Mouse (Mus musculus) inflammation-experienced regulatory T-cells, adult 6 months (primary cell): Measurements from ENCODE around the gene Rpn1. TPM values are rescaled to one million over a fixed set of nuclear protein-coding genes. Genes with fewer than 3 reads are reported as not detected.

ENCODE experiments used
- ATAC-seq: one replicate; pipeline ENCODE4 v1.8.0; 2017
- polyA plus RNA-seq, 3 experiments: library from polyadenylated mRNA; unstranded; fragments of 100-300 nt; shearing (Covaris generic); gene quantifications; one replicate each; pipeline ENCODE4 v1.2.1; 2017

Gene Rpn1
- polyA plus RNA-seq: 100 to 1,000 TPM in 2 of 3 experiments, 10 to 100 TPM in 1; 82.7 to 138 (median 128) TPM

GRCm38 (mm10) chr6:88084278-88085151 is at the start of gene Rpn1:
Gene Rpn1 (plus strand): TSS chr6:88084482.
- ATAC-seq: peak; percentile 97

GRCm38 (mm10) chr6:88037471-88038045 is 46.7 kb upstream of the Rpn1 start:
- ATAC-seq: no peak

GRCm38 (mm10) chr6:88039426-88039825 is 44.9 kb upstream of the Rpn1 start:
- no peak for ATAC-seq

GRCm38 (mm10) chr6:88041221-88041620 is 43.1 kb upstream of the Rpn1 start:
- ATAC-seq: no peak

- no peak for ATAC-seq
These were observed 41.9 kb upstream of the Rpn1 start for GRCm38 (mm10) chr6:88042336-88042735.

GRCm38 (mm10) chr6:88044234-88044576 is 40.1 kb upstream of the Rpn1 start:
- ATAC-seq: peak; percentile 18

GRCm38 (mm10) chr6:88044577-88045405 is 39.5 kb upstream of the Rpn1 start, which contains the start of gene Rab7:
Gene Rab7 (minus strand): TSS chr6:88045270.
- ATAC-seq: peak; percentile 96

- no peak for ATAC-seq
These were observed 38.9 kb upstream of the Rpn1 start for GRCm38 (mm10) chr6:88045406-88045766.

- no peak for ATAC-seq
These were observed 36.4 kb upstream of the Rpn1 start for GRCm38 (mm10) chr6:88047853-88048252.

- no peak for ATAC-seq
These were observed 35.3 kb upstream of the Rpn1 start for GRCm38 (mm10) chr6:88049008-88049407.

GRCm38 (mm10) chr6:88051206-88051605 is 33.1 kb upstream of the Rpn1 start:
- ATAC-seq: no peak

GRCm38 (mm10) chr6:88053228-88054080 is 30.8 kb upstream of the Rpn1 start:
- ATAC-seq: no peak

- ATAC-seq: no peak
These were observed 30.0 kb upstream of the Rpn1 start for GRCm38 (mm10) chr6:88054081-88054835.

GRCm38 (mm10) chr6:88055663-88056062 is 28.6 kb upstream of the Rpn1 start:
- no peak for ATAC-seq

GRCm38 (mm10) chr6:88056866-88057265 is 27.4 kb upstream of the Rpn1 start:
- ATAC-seq: no peak

GRCm38 (mm10) chr6:88059903-88060302 is 24.4 kb upstream of the Rpn1 start:
- ATAC-seq: no peak

GRCm38 (mm10) chr6:88060602-88061001 is 23.7 kb upstream of the Rpn1 start:
- ATAC-seq: no peak

- no peak for ATAC-seq
These were observed 22.9 kb upstream of the Rpn1 start for GRCm38 (mm10) chr6:88061406-88061805.

GRCm38 (mm10) chr6:88062398-88062797 is 21.9 kb upstream of the Rpn1 start:
- no peak for ATAC-seq

- peak; percentile 69 for ATAC-seq
These were observed 20.1 kb upstream of the Rpn1 start for GRCm38 (mm10) chr6:88064072-88064642.

- no peak for ATAC-seq
These were observed 19.2 kb upstream of the Rpn1 start for GRCm38 (mm10) chr6:88065116-88065515.
